Mouse (Mus musculus) ES-E14 (cell line): ENCODE results near the gene Ermn. TPM values are rescaled to one million over a fixed set of nuclear protein-coding genes. Genes with fewer than 3 reads are reported as not detected.

Experiments used
- DNase-seq: peaks from one replicate; pipeline ENCODE4 v3.0.0-alpha.2; 2013; ENCODE audit warnings: low read depth, low spot score
- H3K27ac ChIP-seq: 2 replicates; pipeline ENCODE4 v1.5.1; 2012; ENCODE audit warnings: low read depth, mild to moderate bottlenecking, low read length, moderate library complexity, mixed read lengths; ENCODE audit not compliant: poor library complexity, insufficient read depth, severe bottlenecking
- H3K36me3 ChIP-seq: 2 replicates; pipeline ENCODE4 v1.6.1; 2012; ENCODE audit warnings: mild to moderate bottlenecking, low read length, moderate library complexity, mixed read lengths; ENCODE audit not compliant: control insufficient read depth, poor library complexity, insufficient read depth, severe bottlenecking
- H3K4me1 ChIP-seq, 2 experiments: fragments of 150-350 bp in 1 of 2; sonication (generic) in 1 of 2; 2 replicates each; pipeline ENCODE4 v1.6.1; 2012; ENCODE audit warnings: low read length in 2 of 2, mild to moderate bottlenecking in 1 of 2, mixed read lengths in 1 of 2; ENCODE audit not compliant: control insufficient read depth in 2 of 2, insufficient read depth in 2 of 2, poor library complexity in 1 of 2
- H3K4me3 ChIP-seq, 2 experiments: fragments of 150-350 bp in 1 of 2; sonication (generic) in 1 of 2; 2 replicates each; pipeline ENCODE4 v1.5.1; 2012; ENCODE audit warnings: low read length in 2 of 2, low read depth in 1 of 2, mild to moderate bottlenecking in 1 of 2, mixed read lengths in 1 of 2; ENCODE audit not compliant: insufficient read depth in 1 of 2, poor library complexity in 1 of 2, severe bottlenecking in 1 of 2
- H3K9ac ChIP-seq: 2 replicates; pipeline ENCODE4 v1.6.1; 2012; ENCODE audit warnings: low read depth, mild to moderate bottlenecking, low read length, mixed read lengths; ENCODE audit not compliant: poor library complexity, insufficient read depth, severe bottlenecking
- H3K9me3 ChIP-seq: fragments of 150-350 bp; sonication (generic); 2 replicates; pipeline ENCODE4 v1.6.1; 2012; ENCODE audit warnings: low read depth, mild to moderate bottlenecking, low read length; ENCODE audit not compliant: control insufficient read depth, insufficient read depth
- CHD2 ChIP-seq: IDR thresholded peaks from 2 replicates; pipeline ENCODE4 v1.6.1; 2014; ENCODE audit warnings: mild to moderate bottlenecking, low read depth, low read length, inconsistent platforms
- HCFC1 ChIP-seq: IDR thresholded peaks from 2 replicates; pipeline ENCODE4 v1.6.1; 2012; ENCODE audit warnings: low read length, inconsistent platforms, borderline replicate concordance; ENCODE audit not compliant: insufficient read depth
- MAFK ChIP-seq: IDR thresholded peaks from 2 replicates; pipeline ENCODE4 v1.6.1; 2014; ENCODE audit warnings: mild to moderate bottlenecking, low read depth, low read length, inconsistent platforms; ENCODE audit not compliant: insufficient read depth
- ZC3H11A ChIP-seq: IDR thresholded peaks from 2 replicates; pipeline ENCODE4 v1.6.1; 2012; ENCODE audit warnings: low read depth, mild to moderate bottlenecking, inconsistent platforms, low read length, borderline replicate concordance
- ZNF384 ChIP-seq: IDR thresholded peaks from 2 replicates; pipeline ENCODE4 v1.6.1; 2012; ENCODE audit warnings: low read depth, low read length, inconsistent platforms
- in situ Hi-C, 2 experiments: fragments of 600-800 bp; cut with MboI; formaldehyde crosslinking; loops; one replicate each; pipeline ENCODE4 v1.15.1; 2025; ENCODE audit warnings: low sequenced_read_pairs in 2 of 2, inconsistent platforms in 1 of 2; ENCODE audit not compliant: unreplicated experiment in 2 of 2
- total RNA-seq: library from RNA; depleted of rRNA; stranded (reverse); fragments of 300-350 nt; gene quantifications from 2 replicates; pipeline ENCODE4 v1.2.3, GENCODE M21; 2012; rRNA removed

The Ermn gene
- total RNA-seq, 1 experiment: not detected

GRCm38 (mm10) chr2:57997752-57998430, 54.8 kb downstream of the Ermn start, which contains the start of gene Galnt5:
Galnt5 (plus strand) TSS chr2:57997884.
- no peaks in the 10 kb centered on the region for H3K4me1 ChIP-seq
- no peak within 1 kb of the TSS for H3K9ac ChIP-seq
- no peak for DNase-seq
- in situ Hi-C loops: no loop called here
- H3K4me3 ChIP-seq: no peak within 1 kb of the TSS
- H3K9me3 ChIP-seq: no peaks in the 10 kb centered on the region
- TF ChIP-seq MAFK (no peak), CHD2 (no peak), HCFC1 (no peak), ZC3H11A (no peak), ZNF384 (no peak)
- H3K27ac ChIP-seq: no peak within 1 kb of the TSS
- H3K36me3 ChIP-seq: no peaks in the 10 kb centered on the region

Other genes starting within 250 kb of the Ermn start
- not detected in 2 replicates for gene Galnt5, start 55.0 kb downstream of the Ermn start, total RNA-seq
- gene Cytip, start 142.7 kb upstream of the Ermn start, total RNA-seq: 0.22 TPM in 1 of 2 replicates, not detected in the other